Mouse (Mus musculus): ENCODE results near the gene Exoc6. TPM values are rescaled to one million over a fixed set of nuclear protein-coding genes. Genes with fewer than 3 reads are reported as not detected.

The Exoc6 gene
- polyA plus RNA-seq, 1 experiment: 20.3 TPM

- Histone ChIP-seq H3K27ac (ENCODE audit: insufficient read depth, low read length) (no peak overlapping the region), H3K4me1 (ENCODE audit: control insufficient read depth, insufficient read depth, low read length) (peaks cover 2% of the 10 kb centered on the region), H3K4me3 (ENCODE audit: insufficient read depth, low read length) (no peak overlapping the region)
- TF ChIP-seq POLR2A (IDR thresholded peaks at IDR 0.05; ENCODE audit: extremely low read depth, insufficient read depth, low read length): no peak
- no peak for TF ChIP-seq CTCF (IDR thresholded peaks at IDR 0.05; ENCODE audit: extremely low read depth, insufficient read depth, low read length)
Observed at GRCm38 (mm10) chr19:37565806-37566205, 15.6 kb downstream of the Exoc6 start.

GRCm38 (mm10) chr19:37569186-37569754 lies 19.1 kb downstream of the Exoc6 start:
- no peak overlapping the region for H3K27ac ChIP-seq (ENCODE audit: insufficient read depth, low read length)
- H3K4me3 ChIP-seq (ENCODE audit: insufficient read depth, low read length): no peak overlapping the region
- H3K4me1 ChIP-seq (ENCODE audit: control insufficient read depth, insufficient read depth, low read length): peaks cover 2% of the 10 kb centered on the region
- TF ChIP-seq CTCF (IDR thresholded peaks at IDR 0.05; ENCODE audit: extremely low read depth, insufficient read depth, low read length) (no peak), POLR2A (IDR thresholded peaks at IDR 0.05; ENCODE audit: extremely low read depth, insufficient read depth, low read length) (no peak)

GRCm38 (mm10) chr19:37570966-37571718 lies 20.9 kb downstream of the Exoc6 start:
- no peak overlapping the region for H3K27ac ChIP-seq (ENCODE audit: insufficient read depth, low read length)
- H3K4me1 ChIP-seq (ENCODE audit: control insufficient read depth, insufficient read depth, low read length): peaks cover 2% of the 10 kb centered on the region
- no peak overlapping the region for H3K4me3 ChIP-seq (ENCODE audit: insufficient read depth, low read length)
- TF ChIP-seq POLR2A (IDR thresholded peaks at IDR 0.05; ENCODE audit: extremely low read depth, insufficient read depth, low read length) (no peak), CTCF (IDR thresholded peaks at IDR 0.05; ENCODE audit: extremely low read depth, insufficient read depth, low read length) (no peak)

GRCm38 (mm10) chr19:37574802-37575201 lies 24.6 kb downstream of the Exoc6 start:
- no peak overlapping the region for H3K4me3 ChIP-seq (ENCODE audit: insufficient read depth, low read length)
- no peak for TF ChIP-seq POLR2A (IDR thresholded peaks at IDR 0.05; ENCODE audit: extremely low read depth, insufficient read depth, low read length)
- no peak for TF ChIP-seq CTCF (IDR thresholded peaks at IDR 0.05; ENCODE audit: extremely low read depth, insufficient read depth, low read length)
- no peak overlapping the region for H3K27ac ChIP-seq (ENCODE audit: insufficient read depth, low read length)

GRCm38 (mm10) chr19:37579607-37580006 lies 29.4 kb downstream of the Exoc6 start:
- H3K4me3 ChIP-seq (ENCODE audit: insufficient read depth, low read length): no peak overlapping the region

More at GRCm38 (mm10) chr19:37574802-37575201, 24.6 kb downstream of the Exoc6 start:
- H3K4me1 ChIP-seq (ENCODE audit: control insufficient read depth, insufficient read depth, low read length): no peaks in the 10 kb centered on the region

GRCm38 (mm10) chr19:37580438-37580837 lies 30.2 kb downstream of the Exoc6 start:
- Histone ChIP-seq H3K4me3 (ENCODE audit: insufficient read depth, low read length) (no peak overlapping the region), H3K27ac (ENCODE audit: insufficient read depth, low read length) (no peak overlapping the region), H3K4me1 (ENCODE audit: control insufficient read depth, insufficient read depth, low read length) (no peaks in the 10 kb centered on the region)
- TF ChIP-seq CTCF (IDR thresholded peaks at IDR 0.05; ENCODE audit: extremely low read depth, insufficient read depth, low read length): no peak
- no peak for TF ChIP-seq POLR2A (IDR thresholded peaks at IDR 0.05; ENCODE audit: extremely low read depth, insufficient read depth, low read length)

More at GRCm38 (mm10) chr19:37579607-37580006, 29.4 kb downstream of the Exoc6 start:
- no peak for TF ChIP-seq POLR2A (IDR thresholded peaks at IDR 0.05; ENCODE audit: extremely low read depth, insufficient read depth, low read length)
- no peak for TF ChIP-seq CTCF (IDR thresholded peaks at IDR 0.05; ENCODE audit: extremely low read depth, insufficient read depth, low read length)
- Histone ChIP-seq H3K27ac (ENCODE audit: insufficient read depth, low read length) (no peak overlapping the region), H3K4me1 (ENCODE audit: control insufficient read depth, insufficient read depth, low read length) (no peaks in the 10 kb centered on the region)

GRCm38 (mm10) chr19:37585210-37585609 lies 35.0 kb downstream of the Exoc6 start:
- TF ChIP-seq POLR2A (IDR thresholded peaks at IDR 0.05; ENCODE audit: extremely low read depth, insufficient read depth, low read length) (no peak), CTCF (IDR thresholded peaks at IDR 0.05; ENCODE audit: extremely low read depth, insufficient read depth, low read length) (no peak)
- Histone ChIP-seq H3K4me3 (ENCODE audit: insufficient read depth, low read length) (no peak overlapping the region), H3K4me1 (ENCODE audit: control insufficient read depth, insufficient read depth, low read length) (no peaks in the 10 kb centered on the region), H3K27ac (ENCODE audit: insufficient read depth, low read length) (no peak overlapping the region)

GRCm38 (mm10) chr19:37585684-37586083 lies 35.5 kb downstream of the Exoc6 start:
- Histone ChIP-seq H3K4me1 (ENCODE audit: control insufficient read depth, insufficient read depth, low read length) (no peaks in the 10 kb centered on the region), H3K4me3 (ENCODE audit: insufficient read depth, low read length) (no peak overlapping the region), H3K27ac (ENCODE audit: insufficient read depth, low read length) (no peak overlapping the region)
- TF ChIP-seq POLR2A (IDR thresholded peaks at IDR 0.05; ENCODE audit: extremely low read depth, insufficient read depth, low read length) (no peak), CTCF (IDR thresholded peaks at IDR 0.05; ENCODE audit: extremely low read depth, insufficient read depth, low read length) (no peak)

- Histone ChIP-seq H3K27ac (ENCODE audit: insufficient read depth, low read length) (no peak overlapping the region), H3K4me3 (ENCODE audit: insufficient read depth, low read length) (no peak overlapping the region), H3K4me1 (ENCODE audit: control insufficient read depth, insufficient read depth, low read length) (no peaks in the 10 kb centered on the region)
- TF ChIP-seq CTCF (IDR thresholded peaks at IDR 0.05; ENCODE audit: extremely low read depth, insufficient read depth, low read length): no peak
Observed at GRCm38 (mm10) chr19:37590544-37590943, 40.3 kb downstream of the Exoc6 start.

All from cortical plate, adult 2 months (tissue).